Comparison of ENCODE assay signal across 13 mouse cellular contexts in the genomic region with DNA sequence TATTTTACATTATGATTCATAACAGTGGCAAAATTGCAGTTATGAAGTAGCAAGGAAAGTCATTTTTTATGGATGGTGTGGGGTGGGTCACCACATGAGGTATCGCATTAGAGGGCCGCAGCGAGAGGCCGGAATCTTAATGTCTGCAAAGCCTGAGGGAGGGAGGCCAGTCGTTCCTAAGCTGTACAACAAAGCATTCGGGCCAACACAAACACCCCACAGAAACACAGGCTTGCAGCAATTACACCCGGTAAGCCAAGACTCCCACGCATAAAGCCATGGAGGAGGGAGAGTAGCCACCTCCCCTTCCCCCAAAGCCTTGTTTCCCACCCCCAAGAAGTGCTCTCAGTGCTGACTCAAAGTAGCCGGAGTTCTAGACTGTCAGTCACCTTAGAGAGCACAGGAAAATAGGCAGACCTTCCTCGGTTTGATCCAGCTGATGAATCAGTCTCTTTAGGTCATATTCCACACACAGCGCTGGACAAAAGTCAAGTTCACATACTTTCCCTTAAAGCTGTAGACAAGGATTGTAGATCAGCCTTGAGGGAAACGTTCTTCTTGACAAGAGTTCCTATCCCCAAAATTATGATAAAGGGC. TPM values are rescaled to one million over a fixed set of nuclear protein-coding genes. Genes with fewer than 3 reads are reported as not detected.
DNase-seq lines count a peak whose midpoint lies in the region; ATAC-seq and TF ChIP-seq lines count a peak whose summit lies in the region.
"Had no signal": no experiment of that assay in that cellular context is flagged by ENCODE, and none has a peak within 500 bp of the region (broad histone marks: within the 10 kb centered on the region; RNA-seq: fewer than 3 reads in every experiment).

No protein-coding gene starts in this region.

- H3K4me3 ChIP-seq in heart, embryonic 11.5 days (ENCODE audit: low read depth, low read length), result no peak overlapping the region
- H3K4me3 ChIP-seq in cortical plate, adult 2 months (ENCODE audit: insufficient read depth, low read length), result no peak overlapping the region
- no peak overlapping the region for H3K4me3 ChIP-seq in cerebellum, adult 2 months (replicated peaks; ENCODE audit: insufficient read depth, low read depth, low read length)
- H3K4me3 ChIP-seq: midbrain, embryonic 12.5 days had no signal

- H3K4me2 ChIP-seq in heart, embryonic 11.5 days, result no peak overlapping the region
- H3K4me2 ChIP-seq: midbrain, embryonic 12.5 days had no signal

- ATAC-seq in heart, embryonic 11.5 days (replicated peaks; ENCODE audit: insufficient number of reproducible peaks, low FRiP score, low TSS enrichment), result no peak
- ATAC-seq: Patski had no signal

- no peaks in the 10 kb centered on the region for H3K36me3 ChIP-seq in heart, embryonic 11.5 days (ENCODE audit: control insufficient read depth, insufficient read depth, low read length)
- H3K36me3 ChIP-seq: midbrain, embryonic 12.5 days had no signal

- WGBS in heart, embryonic 11.5 days (ENCODE audit: insufficient replicate concordance), result 74% methylated on average over 12 of the region's 12 CpGs
- 73% methylated on average over 12 of the region's 12 CpGs for WGBS in cerebellum, adult 2 months

- H3K9me3 ChIP-seq in heart, embryonic 11.5 days (replicated peaks; ENCODE audit: control insufficient read depth, low read length), result no peaks in the 10 kb centered on the region
- H3K9me3 ChIP-seq: midbrain, embryonic 12.5 days had no signal

- H3K9ac ChIP-seq in heart, embryonic 11.5 days (ENCODE audit: low read depth, low read length), result no peak overlapping the region
- H3K9ac ChIP-seq: midbrain, embryonic 12.5 days had no signal

- no peaks in the 10 kb centered on the region for H3K4me1 ChIP-seq in heart, embryonic 11.5 days (ENCODE audit: control insufficient read depth, insufficient read depth, low read length)
- peaks cover 2% of the 10 kb centered on the region; the same call in 1 of the 2 replicates for H3K4me1 ChIP-seq in cortical plate, adult 2 months (ENCODE audit: control insufficient read depth, insufficient read depth, low read length)
- no peaks in the 10 kb centered on the region for H3K4me1 ChIP-seq in cerebellum, adult 2 months (ENCODE audit: control insufficient read depth, insufficient read depth, low read length)
- H3K4me1 ChIP-seq: midbrain, embryonic 12.5 days had no signal

- no peaks in the 10 kb centered on the region for H3K27me3 ChIP-seq in heart, embryonic 11.5 days (ENCODE audit: control insufficient read depth, insufficient read depth, low read length)
- H3K27me3 ChIP-seq in cerebellum, adult 2 months (ENCODE audit: control insufficient read depth, insufficient read depth, low read length), result no peaks in the 10 kb centered on the region
- H3K27me3 ChIP-seq: midbrain, embryonic 12.5 days; Patski had no signal

- no peak overlapping the region for H3K27ac ChIP-seq in heart, embryonic 11.5 days (ENCODE audit: low read depth, low read length)
- peak overlapping the region; percentile 5; the same call in 1 of the 2 replicates for H3K27ac ChIP-seq in cortical plate, adult 2 months (ENCODE audit: insufficient read depth, low read length)
- H3K27ac ChIP-seq in cerebellum, adult 2 months (ENCODE audit: insufficient read depth, low read length), result no peak overlapping the region
- H3K27ac ChIP-seq: midbrain, embryonic 12.5 days had no signal

- peak; percentile 22 to 39 for DNase-seq in heart, adult 18-20 months
- DNase-seq in kidney, adult 11 months, result peak; percentile 15
- peak; percentile 6 for DNase-seq in ovary, postnatal 10 days (ENCODE audit: low spot score)
- DNase-seq in cerebellum, adult 2 months, result no peak
- DNase-seq in embryo, embryonic 11 days, result no peak
- no peak for DNase-seq in layer of hippocampus, adult 9-10 months (ENCODE audit: low spot score)
- DNase-seq: left cerebral cortex, postnatal 4 days had no signal

- TF ChIP-seq CTCF in cortical plate, adult 2 months (IDR thresholded peaks at IDR 0.05; ENCODE audit: extremely low read depth, insufficient read depth, low read length), result no peak
- TF ChIP-seq CTCF in cerebellum, adult 2 months (IDR thresholded peaks at IDR 0.05; ENCODE audit: borderline replicate concordance, insufficient read depth, low read depth, low read length), result no peak

- no peak for TF ChIP-seq POLR2A in cortical plate, adult 2 months (IDR thresholded peaks at IDR 0.05; ENCODE audit: extremely low read depth, insufficient read depth, low read length)
- TF ChIP-seq POLR2A in cerebellum, adult 2 months (IDR thresholded peaks at IDR 0.05; ENCODE audit: borderline replicate concordance, insufficient read depth, low read length), result no peak

RNA-seq across cellular contexts. Expression of gene Adcy10, which starts 51.2 kb away (rescaled TPM):
- under 1 TPM in 1 of 2 experiments, not detected in 1; 0.18 TPM for total RNA-seq in heart, adult 18-20 months (2021)
- not detected in 2 replicates for polyA plus RNA-seq in heart, embryonic 11.5 days (2014; fragmentation: Nextera tagmentation; extraction: Ambion mirVana)
- polyA plus RNA-seq in cortical plate, adult 2 months (2012; rRNA removed), result 0.21 and 0.57 TPM in 2 replicates
- polyA plus RNA-seq in cerebellum, adult 2 months (2012; rRNA removed), result 0.22 and 0.28 TPM in 2 replicates
- polyA plus RNA-seq: C2C12; embryonic facial prominence, embryonic 11.5 days had no signal

Comparison
In these comparisons a context has a peak if more than half of its experiments do, and no peak if none do; other contexts are left out.
1. DNase-seq: peak in heart, adult 18-20 months (2 of 2), kidney, adult 11 months (single experiment) and ovary, postnatal 10 days (single experiment); none in cerebellum, adult 2 months (0 of 2), embryo, embryonic 11 days (single experiment) and layer of hippocampus, adult 9-10 months (single experiment).